23 mouse cellular contexts compared by ENCODE assay signal in the genomic region with DNA sequence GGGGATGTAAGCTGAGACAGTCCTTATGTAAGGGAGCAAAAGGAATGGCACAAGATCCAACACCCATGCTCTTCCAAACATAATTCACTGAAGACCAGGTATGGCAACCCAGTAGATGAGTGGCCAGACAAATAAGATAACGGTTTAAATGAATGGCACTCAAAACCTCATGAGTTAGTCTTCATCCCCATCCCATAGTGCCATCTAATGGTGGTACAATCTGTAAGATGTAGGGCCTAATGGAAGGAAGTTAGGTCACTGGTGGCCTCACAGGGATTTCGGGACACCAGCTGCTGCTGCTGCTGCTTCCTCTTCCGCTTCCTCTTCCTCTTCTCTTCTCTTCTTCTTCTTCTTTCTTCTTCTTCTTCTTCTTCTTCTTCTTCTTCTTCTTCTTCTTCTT.
DNase-seq lines count a peak whose midpoint lies in the region; ATAC-seq and TF ChIP-seq lines count a peak whose summit lies in the region.
"Had no signal": no experiment of that assay in that cellular context is flagged by ENCODE, and none has a peak within 500 bp of the region (broad histone marks: within the 10 kb centered on the region; RNA-seq: fewer than 3 reads in every experiment).

No protein-coding gene starts in this region.

- H3K4me2 ChIP-seq in kidney, postnatal 0 days (ENCODE audit: low read length), result no peak overlapping the region
- H3K4me2 ChIP-seq: embryonic facial prominence, embryonic 13.5 days; heart, embryonic 11.5 days; liver, embryonic 15.5 days; neural tube, embryonic 15.5 days had no signal

- DNase-seq in gastrocnemius, adult 18-20 months (ENCODE audit: low spot score), result peak; percentile 36
- DNase-seq in gastrocnemius, adult 8-10 months (ENCODE audit: low spot score in 2 of 2), result no peak
- no peak for DNase-seq in kidney, postnatal 0 days (ENCODE audit: low spot score)
- no peak for DNase-seq in kidney, postnatal 4 days
- peak; percentile 15 for DNase-seq in lung, postnatal 36 days
- DNase-seq in lung, postnatal 14 days, result no peak
- DNase-seq in layer of hippocampus, adult 9-10 months (ENCODE audit: low spot score), result no peak
- DNase-seq: adrenal gland, adult 8-10 months; cerebellum, adult 2 months; forebrain, postnatal 0 days; gastrocnemius, postnatal 10 days; kidney, adult 8-10 months; midbrain, embryonic 14.5 days; right cerebral cortex, postnatal 4 days; thymus, postnatal 4 days had no signal

- TF ChIP-seq CTCF in kidney, postnatal 0 days (IDR thresholded peaks at IDR 0.05; ENCODE audit: low read depth), result peak; percentile 50; the same call in 1 of the 2 replicates

- no peak overlapping the region for H3K4me3 ChIP-seq in kidney, postnatal 0 days (replicated peaks; ENCODE audit: low read depth, low read length)
- H3K4me3 ChIP-seq: embryonic facial prominence, embryonic 13.5 days; left cerebral cortex, adult 2 months; liver, embryonic 15.5 days; myocyte; neural tube, embryonic 15.5 days had no signal

- no peaks in the 10 kb centered on the region for H3K36me3 ChIP-seq in kidney, postnatal 0 days (ENCODE audit: insufficient read depth, low read length)
- H3K36me3 ChIP-seq: embryonic facial prominence, embryonic 13.5 days; G1E; liver, embryonic 15.5 days; neural tube, embryonic 15.5 days had no signal

- no peaks in the 10 kb centered on the region for H3K9me3 ChIP-seq in kidney, postnatal 0 days (replicated peaks; ENCODE audit: low read length)
- H3K9me3 ChIP-seq: embryonic facial prominence, embryonic 13.5 days; G1E; liver, embryonic 15.5 days; neural tube, embryonic 15.5 days had no signal

- H3K27ac ChIP-seq in kidney, postnatal 0 days, result no peak overlapping the region
- H3K27ac ChIP-seq: embryonic facial prominence, embryonic 13.5 days; hindbrain, postnatal 0 days; left cerebral cortex, adult 2 months; liver, embryonic 15.5 days; neural tube, embryonic 15.5 days had no signal

- no peak for ATAC-seq in kidney, postnatal 0 days (replicated peaks; ENCODE audit: low FRiP score, low read depth)
- ATAC-seq: forebrain, postnatal 0 days; hindbrain, postnatal 0 days had no signal

- H3K4me1 ChIP-seq in kidney, postnatal 0 days (replicated peaks; ENCODE audit: insufficient read depth, low read length), result no peaks in the 10 kb centered on the region
- H3K4me1 ChIP-seq: embryonic facial prominence, embryonic 13.5 days; liver, embryonic 15.5 days; neural tube, embryonic 15.5 days had no signal

- no peaks in the 10 kb centered on the region for H3K27me3 ChIP-seq in kidney, postnatal 0 days (ENCODE audit: insufficient read depth, low read length)
- H3K27me3 ChIP-seq: embryonic facial prominence, embryonic 13.5 days; liver, embryonic 15.5 days; neural tube, embryonic 15.5 days had no signal

- 72% methylated on average over 3 of the region's 3 CpGs for WGBS in kidney, postnatal 0 days

- H3K9ac ChIP-seq in kidney, postnatal 0 days (ENCODE audit: low read depth, low read length), result no peak overlapping the region
- H3K9ac ChIP-seq: embryonic facial prominence, embryonic 13.5 days; forebrain, postnatal 0 days; liver, embryonic 15.5 days; neural tube, embryonic 15.5 days had no signal

Comparison
In these comparisons a context has a peak if more than half of its experiments do, and no peak if none do; other contexts are left out.
1. DNase-seq: peak in gastrocnemius, adult 18-20 months (single experiment) and lung, postnatal 36 days (single experiment); none in gastrocnemius, adult 8-10 months (0 of 2), kidney, postnatal 0 days (single experiment), kidney, postnatal 4 days (0 of 2), lung, postnatal 14 days (single experiment) and layer of hippocampus, adult 9-10 months (single experiment).